Mouse (Mus musculus): Measurements from ENCODE around the gene Il27.

DNA sequence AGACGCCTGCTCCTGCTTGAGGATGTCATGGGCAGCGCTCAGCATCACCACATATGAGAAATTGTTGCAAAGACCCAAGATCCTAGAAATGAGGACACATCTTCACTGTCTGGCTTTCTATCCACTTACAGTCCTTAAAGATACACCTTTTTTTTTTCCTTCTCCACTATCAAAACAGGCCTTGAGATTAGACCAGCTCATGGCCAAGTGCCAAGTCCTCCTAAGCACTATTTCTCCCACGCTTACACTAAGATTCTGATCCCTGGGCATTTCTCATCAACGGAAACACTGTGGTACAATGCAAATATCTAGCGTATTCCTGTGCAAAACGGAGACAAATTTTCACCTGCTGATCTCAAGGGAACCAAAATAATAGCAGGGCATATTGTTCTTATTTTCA is 13.1 kb downstream of the Il27 start:
- TF ChIP-seq CTCF (IDR thresholded peaks at IDR 0.05; ENCODE audit: extremely low read depth, insufficient read length, insufficient replicate concordance, low read depth, low read length) (no peak), POLR2A (IDR thresholded peaks at IDR 0.05; ENCODE audit: low read depth, low read length) (no peak)

Measured in small intestine, adult 2 months (tissue).